ENCODE assay signal across 20 mouse cellular contexts in the genomic region with DNA sequence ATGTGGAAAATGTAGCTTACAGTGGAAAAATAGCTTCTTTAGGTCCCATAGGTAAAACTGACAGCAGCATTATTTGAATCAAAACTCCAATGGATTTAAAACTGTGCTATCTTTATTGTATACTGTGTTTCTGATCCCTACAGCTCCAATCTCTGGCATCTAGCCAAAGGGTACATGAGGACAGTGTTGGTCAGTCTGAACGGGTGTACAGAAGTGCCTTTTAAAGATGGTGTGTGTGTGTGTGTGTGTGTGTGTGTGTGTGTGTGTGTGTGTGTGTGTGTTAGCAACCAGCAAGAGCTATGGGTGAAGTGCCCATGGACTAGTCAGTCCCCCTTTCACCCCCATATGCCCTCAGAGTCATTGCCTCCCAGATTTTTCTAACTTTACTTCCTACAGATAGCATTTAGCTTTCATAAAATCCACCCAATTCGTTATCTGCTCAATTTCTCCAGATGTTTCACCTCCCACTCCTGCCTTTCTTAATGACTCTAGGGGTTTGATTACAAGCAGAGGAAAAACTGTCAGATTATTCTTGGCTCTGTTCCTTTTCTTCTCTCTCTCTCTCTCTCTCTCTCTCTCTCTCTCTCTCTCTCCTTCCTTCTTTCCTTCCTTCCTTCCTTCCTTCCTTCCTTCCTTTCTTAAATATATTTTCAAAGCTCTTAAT.
DNase-seq lines count a peak whose midpoint lies in the region; ATAC-seq lines count a peak whose summit lies in the region.
"Had no signal": no experiment of that assay in that cellular context is flagged by ENCODE, and none has a peak within 500 bp of the region (broad histone marks: within the 10 kb centered on the region; RNA-seq: fewer than 3 reads in every experiment).

No protein-coding gene starts in this region.

- 24% methylated on average over 2 of the region's 2 CpGs for WGBS in heart, embryonic 11.5 days (ENCODE audit: insufficient replicate concordance)

- no peak overlapping the region for H3K27ac ChIP-seq in heart, embryonic 11.5 days (ENCODE audit: low read depth, low read length)
- H3K27ac ChIP-seq: embryonic facial prominence, embryonic 15.5 days; heart, embryonic 13.5 days; midbrain, embryonic 10.5 days had no signal

- H3K36me3 ChIP-seq in heart, embryonic 11.5 days (ENCODE audit: control insufficient read depth, insufficient read depth, low read length): no peaks in the 10 kb centered on the region
- H3K36me3 ChIP-seq: embryonic facial prominence, embryonic 15.5 days; heart, embryonic 13.5 days; midbrain, embryonic 10.5 days had no signal

- no peaks in the 10 kb centered on the region for H3K27me3 ChIP-seq in heart, embryonic 11.5 days (ENCODE audit: control insufficient read depth, insufficient read depth, low read length)
- H3K27me3 ChIP-seq: embryonic facial prominence, embryonic 15.5 days; heart, embryonic 13.5 days had no signal

- H3K4me2 ChIP-seq in heart, embryonic 11.5 days: no peak overlapping the region
- H3K4me2 ChIP-seq: embryonic facial prominence, embryonic 15.5 days; heart, embryonic 13.5 days; liver, embryonic 11.5 days had no signal

- H3K4me1 ChIP-seq in heart, embryonic 11.5 days (ENCODE audit: control insufficient read depth, insufficient read depth, low read length): no peaks in the 10 kb centered on the region
- H3K4me1 ChIP-seq: embryonic facial prominence, embryonic 15.5 days; midbrain, embryonic 10.5 days had no signal

- no peak overlapping the region for H3K4me3 ChIP-seq in heart, embryonic 11.5 days (ENCODE audit: low read depth, low read length)
- H3K4me3 ChIP-seq: embryonic facial prominence, embryonic 15.5 days; heart, embryonic 13.5 days; midbrain, embryonic 10.5 days had no signal

- peak; percentile 15 for DNase-seq in adrenal gland, postnatal 10 days
- DNase-seq in adrenal gland, adult (ENCODE audit: inconsistent age in 2 of 2, low spot score in 1 of 2): no peak
- peak; percentile 12 to 23 for DNase-seq in heart, postnatal 10 days
- peak; percentile 5 to 7 for DNase-seq in kidney, postnatal 4 days
- no peak for DNase-seq in kidney, adult 8-10 months
- DNase-seq in retina, postnatal 1 day: peak; percentile 6
- no peak for DNase-seq in retina, embryonic 14.5 days (ENCODE audit: low spot score)
- DNase-seq: cerebellum, postnatal 25 days; heart, postnatal 4 days; left cerebral cortex, postnatal 4 days; thymus, postnatal 14 days had no signal

- ATAC-seq in heart, embryonic 11.5 days (replicated peaks; ENCODE audit: insufficient number of reproducible peaks, low FRiP score, low TSS enrichment): no peak
- ATAC-seq: activated CD4-positive, CD25-positive, alpha-beta regulatory T cell, adult 4 months; CD4-positive, CD25-positive, alpha-beta regulatory T cell, adult 4 months; hindbrain, embryonic 16.5 days; intestine, postnatal 0 days had no signal

- no peak overlapping the region for H3K9ac ChIP-seq in heart, embryonic 11.5 days (ENCODE audit: low read depth, low read length)
- H3K9ac ChIP-seq: embryonic facial prominence, embryonic 15.5 days; heart, embryonic 13.5 days had no signal

- intact Hi-C loops in heart, postnatal 10 days (cut with DNase I): no loop called here

- no peaks in the 10 kb centered on the region for H3K9me3 ChIP-seq in heart, embryonic 11.5 days (replicated peaks; ENCODE audit: control insufficient read depth, low read length)
- H3K9me3 ChIP-seq: embryonic facial prominence, embryonic 15.5 days; heart, embryonic 13.5 days; midbrain, embryonic 10.5 days had no signal

Comparison
In these comparisons a context has a peak if more than half of its experiments do, and no peak if none do; other contexts are left out.
1. DNase-seq: peak in adrenal gland, postnatal 10 days (single experiment), heart, postnatal 10 days (2 of 2), kidney, postnatal 4 days (2 of 2) and retina, postnatal 1 day (single experiment); none in adrenal gland, adult (0 of 2), kidney, adult 8-10 months (0 of 2) and retina, embryonic 14.5 days (single experiment).